Mouse (Mus musculus): ENCODE results near the gene Myrip. TPM values are rescaled to one million over a fixed set of nuclear protein-coding genes. Genes with fewer than 3 reads are reported as not detected.

Gene Myrip
- total RNA-seq, 2 experiments from 2014 or later: not detected

- ATAC-seq (replicated peaks; ENCODE audit: low FRiP score, low TSS enrichment, poor library complexity, severe bottlenecking): no peak
Observed at GRCm38 (mm10) chr9:120501191-120501902, 200.0 kb downstream of the Myrip start.

DNA sequence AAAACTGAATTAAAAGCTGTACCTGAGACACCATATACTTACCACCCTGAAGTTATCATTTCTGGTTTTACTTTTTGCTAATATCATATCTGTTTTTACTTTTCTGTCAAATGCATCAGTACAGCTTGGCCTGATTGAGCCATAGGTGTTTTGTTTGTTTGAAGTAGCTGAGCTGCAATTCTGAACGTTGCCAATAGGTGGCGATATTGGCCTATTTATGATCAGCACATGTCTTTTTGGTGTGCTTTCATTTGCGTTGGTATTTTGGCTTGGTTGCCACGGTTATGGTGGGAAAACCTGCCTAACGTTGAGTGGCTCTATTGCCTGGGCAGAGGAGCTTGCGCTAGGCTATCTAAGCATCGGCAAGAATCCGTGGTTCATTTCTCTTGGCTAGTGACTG lies 200.7 kb downstream of the Myrip start:
- peak; percentile 85 for ATAC-seq (replicated peaks; ENCODE audit: low FRiP score, low TSS enrichment, poor library complexity, severe bottlenecking)

DNA sequence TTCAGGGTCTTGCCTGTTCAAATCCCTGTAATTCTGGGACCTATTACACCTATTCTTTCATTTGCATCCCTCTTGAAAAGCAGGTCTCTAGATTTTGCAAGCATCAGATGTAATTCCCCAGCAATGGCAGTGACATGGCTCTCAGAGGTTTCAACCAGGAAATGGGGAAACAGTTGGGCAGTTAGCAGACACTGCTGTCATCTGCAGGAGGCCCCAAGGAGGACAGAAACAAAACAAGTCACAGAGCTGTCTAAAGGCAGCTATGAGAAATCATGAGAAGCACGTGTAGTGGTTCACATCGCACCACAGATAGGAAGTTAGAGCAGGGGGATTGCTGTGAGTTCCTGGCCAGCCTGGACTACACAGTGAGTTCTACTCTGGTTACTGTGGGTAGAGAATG lies 203.1 kb downstream of the Myrip start:
- no peak for ATAC-seq (replicated peaks; ENCODE audit: low FRiP score, low TSS enrichment, poor library complexity, severe bottlenecking)

- ATAC-seq (replicated peaks; ENCODE audit: low FRiP score, low TSS enrichment, poor library complexity, severe bottlenecking): no peak
Observed at GRCm38 (mm10) chr9:120511781-120512180, 210.5 kb downstream of the Myrip start.

- ATAC-seq (replicated peaks; ENCODE audit: low FRiP score, low TSS enrichment, poor library complexity, severe bottlenecking): no peak
Observed at GRCm38 (mm10) chr9:120516720-120517119, 215.4 kb downstream of the Myrip start.

DNA sequence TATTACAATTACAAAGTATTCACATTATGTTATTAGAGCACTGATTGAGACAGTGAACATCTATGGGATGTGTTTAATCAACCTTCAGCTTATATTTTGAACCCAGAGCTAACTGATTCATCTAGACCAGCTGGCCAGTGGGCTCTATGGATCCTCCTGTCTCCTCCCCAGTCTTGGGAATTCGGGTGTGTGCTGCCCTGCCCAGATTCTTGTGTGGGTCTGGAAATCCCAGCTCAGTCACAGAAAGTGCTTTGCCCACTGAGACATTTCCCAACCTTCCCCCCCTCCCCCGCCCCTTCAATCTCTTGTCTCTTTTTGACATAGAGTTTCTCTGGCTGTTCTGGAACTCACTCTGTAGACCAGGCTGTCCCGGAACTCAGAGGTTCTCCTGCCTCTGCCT lies 217.6 kb downstream of the Myrip start:
- ATAC-seq (replicated peaks; ENCODE audit: low FRiP score, low TSS enrichment, poor library complexity, severe bottlenecking): no peak

- ATAC-seq (replicated peaks; ENCODE audit: low FRiP score, low TSS enrichment, poor library complexity, severe bottlenecking): no peak
Observed at GRCm38 (mm10) chr9:120519469-120520125, 218.3 kb downstream of the Myrip start.

DNA sequence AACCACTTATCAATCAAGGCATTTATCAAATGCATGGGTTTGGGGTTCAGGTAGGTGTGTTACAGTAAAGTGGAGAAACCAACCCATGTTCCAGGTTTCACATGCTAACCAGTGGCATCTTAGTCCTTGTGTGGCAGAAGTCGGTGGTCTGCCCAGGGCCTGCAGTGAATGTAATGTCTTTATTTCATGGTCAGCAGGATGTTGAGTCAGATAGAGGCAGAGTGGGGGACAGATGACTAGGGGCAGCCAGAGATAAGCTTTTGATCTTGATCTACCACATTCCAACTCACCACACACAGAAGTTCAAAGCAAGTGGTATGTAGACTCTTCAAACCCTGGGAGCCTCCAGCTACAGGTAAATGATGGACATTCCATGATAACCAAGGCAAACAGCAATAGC lies 219.8 kb downstream of the Myrip start:
- no peak for ATAC-seq (replicated peaks; ENCODE audit: low FRiP score, low TSS enrichment, poor library complexity, severe bottlenecking)

Other genes with a start within 250 kb of the Myrip start
- gene Cx3cr1, start 231.6 kb upstream of the Myrip start, total RNA-seq (2014; fragmentation: Nextera tagmentation): 0.17 TPM in 1 of 2 replicates, not detected in the other
- 1.4 and 2.1 TPM in 2 replicates for gene Cx3cr1, start 231.6 kb upstream of the Myrip start, total RNA-seq (2017)
- gene Ccr8, start 209.4 kb upstream of the Myrip start, total RNA-seq (2014; fragmentation: Nextera tagmentation): not detected in 2 replicates
- not detected in 2 replicates for gene Ccr8, start 209.4 kb upstream of the Myrip start, total RNA-seq (2017)
- 80.7 and 95.7 TPM in 2 replicates for gene Slc25a38, start 191.1 kb upstream of the Myrip start, total RNA-seq (2014; fragmentation: Nextera tagmentation)
- gene Slc25a38, start 191.1 kb upstream of the Myrip start, total RNA-seq (2017): 57.5 and 88.7 TPM in 2 replicates
- 3,355 and 3,656 TPM in 2 replicates for gene Rpsa, start 173.8 kb upstream of the Myrip start, total RNA-seq (2014; fragmentation: Nextera tagmentation)
- 5,426 and 6,681 TPM in 2 replicates for gene Rpsa, start 173.8 kb upstream of the Myrip start, total RNA-seq (2017)
- not detected in 2 replicates for gene Mobp, start 151.8 kb upstream of the Myrip start, total RNA-seq (2014; fragmentation: Nextera tagmentation)
- not detected in 2 replicates for gene Mobp, start 151.8 kb upstream of the Myrip start, total RNA-seq (2017)
- 55.4 and 85.9 TPM in 2 replicates for gene Eif1b, start 190.7 kb downstream of the Myrip start, total RNA-seq (2014; fragmentation: Nextera tagmentation)
- 77.5 and 85.3 TPM in 2 replicates for gene Eif1b, start 190.7 kb downstream of the Myrip start, total RNA-seq (2017)
- not detected in 2 replicates for gene Entpd3, start 238.3 kb downstream of the Myrip start, total RNA-seq (2014; fragmentation: Nextera tagmentation)
- gene Entpd3, start 238.3 kb downstream of the Myrip start, total RNA-seq (2017): 0.27 TPM in 1 of 2 replicates, not detected in the other

Data from megakaryocyte-erythroid progenitor cell, adult 5-6 weeks (primary cell).